Mouse (Mus musculus) embryonic facial prominence, embryonic 14.5 days (tissue): Measurements from ENCODE around the gene Fam213b. TPM values are rescaled to one million over a fixed set of nuclear protein-coding genes. Genes with fewer than 3 reads are reported as not detected.
A peak's percentile ranks its signal among the peaks of the same experiment; 100 is the strongest.

Experiments
- ATAC-seq: fragments of 200-750 bp; cut with Nextera tagmentation; 2 replicates; pipeline ENCODE4 v1.8.0; 2017; ENCODE audit warnings: low read depth, moderate number of reproducible peaks, moderate TSS enrichment
- DNase-seq: peaks from one replicate; pipeline ENCODE4 v3.0.0-alpha.2; 2015; ENCODE audit warnings: low spot score
- H3K27ac ChIP-seq: fragments of 300-500 bp; sonication (generic); replicated peaks from 2 replicates; pipeline ENCODE4 v1.5.1; 2014; ENCODE audit warnings: low read depth, mild to moderate bottlenecking, low read length, moderate library complexity
- H3K27me3 ChIP-seq: fragments of 300-500 bp; sonication (generic); replicated peaks from 2 replicates; pipeline ENCODE4 v1.6.1; 2014; ENCODE audit warnings: low read length; ENCODE audit not compliant: control insufficient read depth, insufficient read depth
- H3K36me3 ChIP-seq: fragments of 300-500 bp; sonication (generic); 2 replicates; pipeline ENCODE4 v1.6.1; 2014; ENCODE audit warnings: low read length, mixed read lengths; ENCODE audit not compliant: control insufficient read depth, insufficient read depth
- H3K4me1 ChIP-seq: fragments of 300-500 bp; sonication (generic); 2 replicates; pipeline ENCODE4 v1.6.1; 2014; ENCODE audit warnings: antibody characterized with exemption, low read length; ENCODE audit not compliant: control insufficient read depth, insufficient read depth
- H3K4me2 ChIP-seq: fragments of 300-500 bp; sonication (generic); 2 replicates; pipeline ENCODE4 v1.6.1; 2014; ENCODE audit warnings: low read depth, mild to moderate bottlenecking, low read length, moderate library complexity, mixed read lengths
- H3K4me3 ChIP-seq: fragments of 300-500 bp; sonication (generic); 2 replicates; pipeline ENCODE4 v1.5.1; 2014; ENCODE audit warnings: low read depth, mild to moderate bottlenecking, low read length
- H3K9ac ChIP-seq: fragments of 300-500 bp; sonication (generic); 2 replicates; pipeline ENCODE4 v1.6.1; 2014; ENCODE audit warnings: low read depth, mild to moderate bottlenecking, low read length, moderate library complexity, mixed read lengths
- H3K9me3 ChIP-seq: fragments of 300-500 bp; sonication (generic); 2 replicates; pipeline ENCODE4 v1.6.1; 2016; ENCODE audit warnings: low read length; ENCODE audit not compliant: control insufficient read depth
- WGBS: fragments of 180-500 bp; shearing (Covaris S2); extraction: QIAGEN DNeasy Blood & Tissue Kit; methylation state at CpG from one replicate; pipeline ENCODE4 v1.1.7; 2014; 5-methylcytosine and 5-hydroxymethylcytosine counted together
- polyA plus RNA-seq: library from polyadenylated mRNA; unstranded; fragments of >200 nt; fragmentation: Nextera tagmentation; extraction: Ambion mirVana; gene quantifications from 2 replicates; pipeline ENCODE4 v1.2.1, GENCODE M21; 2014

The Fam213b gene
- polyA plus RNA-seq, 1 experiment from 2014 or later: 52.1 TPM

- Histone ChIP-seq H3K27ac (no peak overlapping the region), H3K4me1 (peaks cover 3% of the 10 kb centered on the region; the same call in 1 of the 2 replicates), H3K4me2 (no peak overlapping the region), H3K27me3 (no peaks in the 10 kb centered on the region), H3K4me3 (no peak overlapping the region), H3K9me3 (no peaks in the 10 kb centered on the region), H3K36me3 (no peaks in the 10 kb centered on the region), H3K9ac (no peak overlapping the region)
- DNase-seq (no peak), ATAC-seq (no peak)
- WGBS: 89% methylated on average over 4 of the region's 4 CpGs
These were observed 15.3 kb upstream of the Fam213b start for GRCm38 (mm10) chr4:154914252-154914651.

DNA sequence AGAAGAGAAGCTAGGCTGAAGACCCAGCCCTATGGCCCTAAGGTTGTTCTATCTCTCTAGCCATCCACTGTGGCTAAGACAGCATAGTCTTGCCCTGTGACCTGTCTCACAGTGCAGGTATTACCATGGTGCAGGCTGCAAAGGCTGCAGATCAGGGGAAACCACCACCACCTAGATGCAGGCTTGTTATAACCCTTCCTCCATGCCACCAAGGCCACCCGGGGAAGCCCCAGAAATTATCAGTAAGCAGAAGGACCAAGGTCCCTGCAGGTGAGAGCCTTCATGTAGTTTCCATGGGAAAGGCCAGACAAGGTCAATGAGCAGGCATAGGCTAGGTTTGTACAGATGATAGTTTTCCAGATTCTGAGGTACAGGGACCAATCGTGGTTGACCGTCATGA lies 14.9 kb upstream of the Fam213b start:
- no peaks in the 10 kb centered on the region for H3K27me3 ChIP-seq
- no peak overlapping the region for H3K27ac ChIP-seq
- 100% methylated on average over 3 of the region's 3 CpGs for WGBS
- no peaks in the 10 kb centered on the region for H3K9me3 ChIP-seq
- H3K36me3 ChIP-seq: no peaks in the 10 kb centered on the region
- peaks cover 3% of the 10 kb centered on the region; the same call in 1 of the 2 replicates for H3K4me1 ChIP-seq
- H3K4me2 ChIP-seq: no peak overlapping the region
- no peak overlapping the region for H3K9ac ChIP-seq
- DNase-seq: no peak
- no peak overlapping the region for H3K4me3 ChIP-seq
- ATAC-seq: no peak

DNA sequence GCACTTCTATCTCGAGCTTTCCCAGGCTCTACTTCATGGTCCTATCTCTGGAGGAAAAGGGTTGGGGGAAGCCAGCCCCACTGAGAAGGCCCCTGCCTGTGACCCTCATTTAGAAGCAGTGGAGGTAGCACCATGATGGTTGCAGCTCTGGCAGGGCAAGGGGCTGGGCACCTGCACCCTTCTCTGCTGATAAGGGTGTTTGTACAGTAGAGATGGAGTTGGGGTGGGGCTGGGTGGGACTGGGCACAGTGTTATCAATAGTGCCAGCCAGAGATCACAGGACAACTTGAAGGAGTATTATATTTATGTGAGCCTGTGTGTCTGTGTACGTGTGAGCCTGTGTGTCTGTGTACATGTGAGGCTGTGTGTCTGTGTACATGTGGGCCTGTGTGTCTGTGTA lies 12.7 kb upstream of the Fam213b start:
- H3K9me3 ChIP-seq: no peaks in the 10 kb centered on the region
- 75% methylated on average over 2 of the region's 2 CpGs for WGBS
- no peak overlapping the region for H3K4me3 ChIP-seq
- no peak overlapping the region for H3K4me2 ChIP-seq
- H3K36me3 ChIP-seq: no peaks in the 10 kb centered on the region
- H3K4me1 ChIP-seq: peaks cover 3% of the 10 kb centered on the region; the same call in 1 of the 2 replicates
- ATAC-seq: no peak
- no peak for DNase-seq
- H3K27ac ChIP-seq: no peak overlapping the region
- H3K9ac ChIP-seq: no peak overlapping the region
- no peaks in the 10 kb centered on the region for H3K27me3 ChIP-seq

GRCm38 (mm10) chr4:154910606-154911522 lies 11.9 kb upstream of the Fam213b start:
- ATAC-seq (no peak; the same call in 1 of the 2 replicates), DNase-seq (peak; percentile 43)
- Histone ChIP-seq H3K27me3 (no peaks in the 10 kb centered on the region), H3K4me1 (peaks cover 3% of the 10 kb centered on the region; the same call in 1 of the 2 replicates), H3K27ac (peak overlapping the region; percentile 22), H3K4me2 (no peak overlapping the region), H3K36me3 (no peaks in the 10 kb centered on the region), H3K4me3 (no peak overlapping the region), H3K9me3 (no peaks in the 10 kb centered on the region), H3K9ac (peak overlapping the region; percentile 25; the same call in 1 of the 2 replicates)
- WGBS: 21% methylated on average over 15 of the region's 15 CpGs

DNA sequence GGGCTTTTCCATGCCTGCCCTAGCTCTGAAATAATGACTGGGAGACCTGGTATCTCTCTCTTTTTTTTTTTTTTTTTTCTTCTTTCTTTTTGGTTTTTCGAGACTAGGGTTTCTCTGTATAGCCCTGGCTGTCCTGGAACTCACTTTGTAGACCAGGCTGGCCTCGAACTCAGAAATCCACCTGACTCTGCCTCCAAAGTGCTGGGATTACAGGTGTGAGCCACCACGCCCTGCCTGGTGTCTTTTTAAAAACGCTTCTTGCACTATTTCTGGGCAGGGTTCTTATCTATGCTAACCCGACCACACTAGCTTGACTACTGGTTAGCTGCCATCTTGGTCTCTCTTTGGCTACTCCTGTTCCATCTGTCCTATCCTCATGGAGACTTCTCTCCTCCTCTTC lies 9.6 kb upstream of the Fam213b start:
- no peak for ATAC-seq
- H3K36me3 ChIP-seq: no peaks in the 10 kb centered on the region
- 89% methylated on average over 5 of the region's 5 CpGs for WGBS

DNA sequence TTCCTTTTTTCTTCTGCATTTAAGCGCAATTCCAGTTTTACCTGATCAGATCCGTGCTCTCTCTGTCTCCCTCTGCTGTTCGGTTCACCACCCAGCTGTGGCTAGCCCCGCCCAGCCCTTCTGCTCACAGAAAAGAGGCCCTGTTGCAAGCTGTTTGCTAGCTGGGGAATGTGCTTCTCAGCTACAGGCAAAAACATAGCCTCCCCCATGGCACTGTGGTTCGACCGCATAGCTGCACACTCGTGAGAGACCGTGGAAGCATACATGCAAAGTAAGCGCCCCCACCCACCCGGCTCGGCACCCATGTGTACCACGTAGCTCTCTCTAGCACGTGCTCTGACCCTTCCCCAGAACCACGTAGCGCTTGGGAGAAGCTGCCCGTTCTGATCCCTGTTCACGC lies 8.9 kb upstream of the Fam213b start:
- no peak overlapping the region for H3K9ac ChIP-seq
- 0 out of 2 replicates have a peak overlapping the region, but pooled peaks have one; percentile 18 for H3K27ac ChIP-seq
- H3K36me3 ChIP-seq: no peaks in the 10 kb centered on the region
- DNase-seq: peak; percentile 90
- H3K4me1 ChIP-seq: peaks cover 5% of the 10 kb centered on the region
- no peak overlapping the region for H3K4me3 ChIP-seq
- H3K4me2 ChIP-seq: peak overlapping the region; percentile 16; the same call in 1 of the 2 replicates
- WGBS: 34% methylated on average over 15 of the region's 17 CpGs
- ATAC-seq: peak; percentile 71
- no peaks in the 10 kb centered on the region for H3K27me3 ChIP-seq
- no peaks in the 10 kb centered on the region for H3K9me3 ChIP-seq

More for the DNA sequence above, 9.6 kb upstream of the Fam213b start:
- no peak for DNase-seq
- Histone ChIP-seq H3K9me3 (no peaks in the 10 kb centered on the region), H3K9ac (no peak overlapping the region), H3K4me1 (peaks cover 5% of the 10 kb centered on the region), H3K4me2 (no peak overlapping the region), H3K27me3 (no peaks in the 10 kb centered on the region), H3K4me3 (no peak overlapping the region), H3K27ac (no peak overlapping the region)

DNA sequence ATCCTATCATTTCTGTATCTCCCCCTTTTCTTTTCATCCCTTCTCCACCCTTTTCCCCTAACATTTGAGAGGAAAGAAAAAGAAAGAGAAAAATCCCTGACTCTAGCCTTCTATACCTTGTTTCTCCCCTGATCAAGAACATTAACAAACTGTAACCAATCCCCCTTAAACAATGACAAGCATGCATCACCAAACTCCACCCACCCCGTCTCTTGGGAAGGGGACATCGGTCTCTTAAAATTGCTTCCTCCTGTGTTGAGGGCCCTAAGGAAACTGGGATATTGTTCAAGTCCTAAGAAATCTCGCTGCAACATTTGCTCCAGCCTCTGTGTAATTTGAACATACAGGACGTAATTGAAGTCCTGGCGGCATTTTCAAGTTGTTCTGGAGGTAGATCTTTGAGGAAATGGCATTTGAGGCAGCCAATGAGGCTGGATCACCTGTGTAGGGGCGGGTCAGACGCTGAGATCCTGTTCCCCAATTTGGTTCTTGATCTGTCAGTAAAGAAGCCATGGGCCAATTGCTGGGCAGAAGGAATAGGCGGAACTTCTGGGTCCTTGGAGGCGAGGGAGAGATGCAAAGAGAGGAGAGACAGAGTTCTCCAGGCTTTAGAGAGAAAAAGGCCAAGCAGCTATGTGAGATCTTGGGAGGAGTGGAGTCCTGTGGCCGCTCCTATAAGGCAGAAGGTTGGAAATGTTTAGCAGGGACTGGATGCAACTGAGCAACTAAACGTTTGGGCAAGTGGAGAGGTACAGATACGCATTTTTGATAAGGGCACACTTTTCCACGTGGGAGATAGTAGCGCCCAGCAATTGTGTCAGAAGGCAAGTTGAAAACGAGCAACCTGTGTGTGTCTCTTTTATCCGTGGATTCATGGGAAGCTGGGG lies 5.5 kb upstream of the Fam213b start:
- peak; percentile 97 for ATAC-seq
- H3K9me3 ChIP-seq: no peaks in the 10 kb centered on the region
- 0 out of 2 replicates have a peak overlapping the region, but pooled peaks have one; percentile 6 for H3K27ac ChIP-seq
- H3K4me3 ChIP-seq: peak overlapping the region; percentile 48
- H3K27me3 ChIP-seq: no peaks in the 10 kb centered on the region
- H3K9ac ChIP-seq: peak overlapping the region; percentile 59
- under 1% methylated on average over 16 of the region's 16 CpGs for WGBS
- H3K4me1 ChIP-seq: peaks cover 2% of the 10 kb centered on the region; the same call in 1 of the 2 replicates
- DNase-seq: peak; percentile 97
- H3K36me3 ChIP-seq: no peaks in the 10 kb centered on the region
- peak overlapping the region; percentile 80 for H3K4me2 ChIP-seq

GRCm38 (mm10) chr4:154902371-154902770 lies 3.4 kb upstream of the Fam213b start:
- Histone ChIP-seq H3K9me3 (no peaks in the 10 kb centered on the region), H3K4me1 (peaks cover 12% of the 10 kb centered on the region), H3K27me3 (no peaks in the 10 kb centered on the region), H3K27ac (no peak overlapping the region), H3K9ac (no peak overlapping the region), H3K4me3 (no peak overlapping the region), H3K36me3 (no peaks in the 10 kb centered on the region), H3K4me2 (no peak overlapping the region)
- WGBS: 79% methylated on average over 2 of the region's 2 CpGs
- DNase-seq (no peak), ATAC-seq (no peak)
